Mouse (Mus musculus): ENCODE results near the gene Cfap57.

- TF ChIP-seq TCF3 (IDR thresholded peaks at IDR 0.05; ENCODE audit: insufficient read length, low read depth) (no peak), E2F4 (IDR thresholded peaks at IDR 0.05; ENCODE audit: insufficient read depth) (no peak), CEBPB (IDR thresholded peaks at IDR 0.05; ENCODE audit: insufficient read depth, poor library complexity, severe bottlenecking) (no peak), MYOD1 (IDR thresholded peaks at IDR 0.05; ENCODE audit: control insufficient read depth in 1 of 3, insufficient read length in 2 of 3, low read depth in 2 of 3) (no peak), POLR2A (IDR thresholded peaks at IDR 0.05; ENCODE audit: insufficient read length, low read depth) (no peak)
These were observed 39.1 kb downstream of the Cfap57 start for GRCm38 (mm10) chr4:118581508-118581907.
